Mouse (Mus musculus): Measurements from ENCODE around the gene Slc44a5.
A peak's percentile ranks its signal among the peaks of the same experiment; 100 is the strongest.
"Not testable (repeated sequence)": the region's sequence is repeated elsewhere in the genome, so short reads cannot be mapped to it uniquely, and the experiment has no call there.

Gene Slc44a5

DNA sequence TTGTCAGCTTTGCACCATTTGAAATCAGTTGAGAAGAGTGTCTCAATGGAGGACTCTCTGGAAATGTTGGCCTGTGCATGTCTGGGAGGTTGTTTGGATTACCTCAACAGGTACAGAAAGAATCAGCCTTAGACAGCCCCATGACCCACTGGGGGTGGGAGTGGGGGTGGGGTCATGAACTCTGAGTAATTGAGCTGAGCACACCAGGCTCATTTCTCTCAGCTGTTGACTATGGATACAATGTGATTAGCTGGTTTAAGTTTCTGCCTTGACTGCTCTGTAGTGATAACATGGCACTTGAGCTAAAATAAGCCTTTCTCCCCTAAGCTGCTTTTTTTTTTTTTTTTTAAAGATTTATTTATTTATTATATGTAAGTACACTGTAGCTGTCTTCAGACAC lies 242.5 kb downstream of the Slc44a5 start:
- no peak for DNase-seq (ENCODE audit: low read depth)

GRCm38 (mm10) chr3:154222141-154222591 lies 248.9 kb downstream of the Slc44a5 start:
- no peak for DNase-seq (ENCODE audit: low read depth)

DNA sequence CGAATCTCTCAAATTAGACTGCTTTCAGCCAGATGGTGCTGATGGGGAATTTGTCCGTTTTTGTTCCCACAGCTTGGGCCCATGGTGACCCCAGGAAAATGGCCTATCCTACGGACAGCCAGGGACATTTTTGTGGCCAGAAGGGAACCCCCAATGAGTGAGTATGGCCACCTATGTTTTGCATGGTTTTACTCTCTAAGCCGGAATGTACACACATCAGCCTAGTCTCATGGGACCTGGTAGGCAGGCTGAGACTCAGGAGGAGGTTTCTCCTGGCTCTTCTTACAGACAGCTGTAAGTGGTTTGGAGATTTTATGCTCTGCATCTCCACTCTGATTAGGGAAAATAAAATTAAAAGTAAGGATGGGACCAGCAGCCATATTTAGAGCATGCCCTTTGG lies 249.5 kb downstream of the Slc44a5 start:
- DNase-seq (ENCODE audit: low read depth), result no peak

GRCm38 (mm10) chr3:154226100-154226752 lies 253.0 kb downstream of the Slc44a5 start:
- peak; percentile 21 for DNase-seq (ENCODE audit: low read depth)

DNA sequence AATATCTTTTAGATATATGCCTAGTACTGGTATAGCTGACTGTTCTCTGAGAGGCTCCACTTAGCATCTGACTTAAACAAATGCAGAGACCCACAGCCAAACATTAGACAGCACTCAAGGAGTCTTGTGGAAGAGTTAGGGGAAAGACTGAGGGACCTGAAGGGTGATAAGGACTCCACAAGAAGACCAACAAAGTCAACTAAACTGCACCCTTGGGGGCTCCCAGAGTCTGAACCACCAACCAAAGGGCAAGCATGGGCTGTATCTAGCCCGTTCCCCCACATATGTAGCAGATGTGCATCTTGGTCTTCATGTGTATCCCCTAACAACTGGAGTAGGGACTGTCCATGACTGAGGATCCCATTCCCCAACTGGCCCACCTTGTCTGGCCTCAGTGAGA lies 271.7 kb downstream of the Slc44a5 start:
- DNase-seq (ENCODE audit: low read depth), result no peak

GRCm38 (mm10) chr3:154251486-154251885 lies 278.2 kb downstream of the Slc44a5 start:
- DNase-seq (ENCODE audit: low read depth), result no peak

DNA sequence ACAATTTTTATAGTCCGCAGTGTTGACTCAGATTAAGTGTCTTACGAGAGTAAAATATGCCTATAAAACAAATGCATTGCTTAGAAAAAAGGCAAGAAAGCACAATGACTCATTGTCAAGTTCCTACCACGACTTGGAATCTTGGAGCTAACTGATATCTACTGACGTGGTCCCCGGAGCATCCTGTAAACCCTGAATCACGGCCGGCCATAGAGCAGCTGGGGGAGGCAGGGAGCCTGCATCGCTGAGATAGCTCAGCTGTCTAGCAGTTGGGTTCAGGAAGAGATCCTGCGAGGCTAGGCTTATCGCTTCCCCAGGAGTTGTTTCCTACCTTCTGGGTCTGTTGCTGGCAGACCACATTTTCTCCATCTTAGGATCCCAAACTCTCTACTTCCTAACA lies 279.0 kb downstream of the Slc44a5 start:
- no peak for DNase-seq (ENCODE audit: low read depth)

GRCm38 (mm10) chr3:154254187-154254586 lies 281.0 kb downstream of the Slc44a5 start:
- not testable (repeated sequence) for DNase-seq (ENCODE audit: low read depth)

- no peak for DNase-seq (ENCODE audit: low read depth)
These were observed 284.1 kb downstream of the Slc44a5 start for GRCm38 (mm10) chr3:154257312-154257711.

- DNase-seq (ENCODE audit: low read depth), result no peak
These were observed 295.1 kb downstream of the Slc44a5 start for GRCm38 (mm10) chr3:154268313-154268712.

- DNase-seq (ENCODE audit: low read depth), result no peak
These were observed 296.6 kb downstream of the Slc44a5 start for GRCm38 (mm10) chr3:154269757-154270366.

DNA sequence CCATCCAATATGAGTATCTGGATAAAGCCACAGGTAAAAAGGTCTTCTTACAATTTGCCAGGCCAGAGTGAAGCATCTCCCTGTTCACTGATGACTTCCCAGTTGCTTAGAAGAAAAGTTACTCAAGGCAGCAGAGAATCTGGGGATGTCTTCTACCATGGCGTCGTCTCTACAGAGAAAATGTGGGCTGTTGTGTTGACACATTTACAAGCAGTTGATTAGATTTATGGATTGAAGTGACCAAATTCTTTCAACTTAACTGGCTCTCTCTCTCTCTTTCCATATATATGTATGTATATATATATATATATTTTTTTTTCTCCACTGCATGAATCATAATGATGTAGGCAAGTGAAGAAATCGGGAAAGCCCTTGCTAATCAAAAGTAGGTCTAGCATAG lies 301.4 kb downstream of the Slc44a5 start:
- DNase-seq (ENCODE audit: low read depth), result no peak

DNA sequence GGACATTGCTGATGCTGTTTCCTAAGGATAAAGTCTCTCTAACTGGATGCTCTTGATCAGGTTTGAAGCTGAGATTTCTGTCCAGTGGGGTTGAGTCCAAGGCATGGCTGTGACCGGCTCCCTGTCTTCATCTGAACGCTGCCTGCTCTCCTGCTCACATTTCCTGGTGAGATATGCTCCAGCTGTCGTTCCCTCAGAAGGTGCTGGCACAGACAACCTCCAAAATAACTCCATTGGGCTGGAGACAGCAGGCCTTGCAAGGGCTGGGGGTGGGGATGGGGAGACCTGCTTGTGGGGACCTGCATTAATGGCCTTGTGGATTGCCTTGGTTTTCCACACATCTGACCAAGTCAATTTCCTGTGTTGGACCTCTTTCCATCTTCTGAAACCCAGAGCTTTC lies 311.0 kb downstream of the Slc44a5 start:
- no peak for DNase-seq (ENCODE audit: low read depth)

DNA sequence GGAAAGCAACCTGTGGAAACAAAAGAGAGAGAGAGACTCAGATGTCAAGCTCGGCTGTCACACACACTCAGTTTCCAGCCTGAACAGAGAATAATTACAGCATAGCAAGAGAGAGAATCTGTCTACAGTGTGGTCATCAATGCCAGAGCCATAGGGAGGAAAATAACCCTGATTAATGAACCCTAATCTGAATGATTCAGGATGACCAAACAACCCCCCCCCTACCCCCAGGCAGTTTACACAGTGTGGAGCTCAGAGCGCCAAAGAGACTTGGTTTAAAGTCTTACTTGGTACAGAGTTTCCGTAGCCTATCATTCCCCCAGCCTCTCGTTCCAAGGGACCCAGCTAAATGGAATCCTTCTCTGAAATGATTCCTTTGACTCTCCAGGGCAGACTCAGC lies 312.1 kb downstream of the Slc44a5 start:
- DNase-seq (ENCODE audit: low read depth), result no peak

DNA sequence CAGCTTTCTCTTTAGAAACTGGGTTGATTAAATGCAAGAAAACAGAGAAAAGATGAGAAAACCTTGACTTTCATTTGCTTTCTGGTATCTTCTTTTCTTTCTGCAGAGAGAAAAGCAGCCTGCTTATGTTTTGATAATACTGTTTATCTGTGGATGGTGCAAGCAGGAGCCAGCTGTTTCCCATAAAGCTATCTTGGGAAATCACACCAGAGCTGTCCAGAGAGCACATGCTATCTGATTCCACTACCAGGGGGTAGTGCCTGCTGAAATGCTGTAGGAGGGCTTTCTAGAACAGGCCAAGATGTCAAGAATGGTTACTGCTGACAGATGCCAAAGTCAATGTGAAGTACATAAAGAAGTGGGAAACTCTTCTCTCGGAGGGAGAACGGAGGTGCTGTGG lies 314.0 kb downstream of the Slc44a5 start:
- no peak for DNase-seq (ENCODE audit: low read depth)

- DNase-seq (ENCODE audit: low read depth), result no peak
These were observed 315.3 kb downstream of the Slc44a5 start for GRCm38 (mm10) chr3:154288429-154289069.

- DNase-seq (ENCODE audit: low read depth), result no peak
These were observed 317.1 kb downstream of the Slc44a5 start for GRCm38 (mm10) chr3:154290351-154290750.

DNA sequence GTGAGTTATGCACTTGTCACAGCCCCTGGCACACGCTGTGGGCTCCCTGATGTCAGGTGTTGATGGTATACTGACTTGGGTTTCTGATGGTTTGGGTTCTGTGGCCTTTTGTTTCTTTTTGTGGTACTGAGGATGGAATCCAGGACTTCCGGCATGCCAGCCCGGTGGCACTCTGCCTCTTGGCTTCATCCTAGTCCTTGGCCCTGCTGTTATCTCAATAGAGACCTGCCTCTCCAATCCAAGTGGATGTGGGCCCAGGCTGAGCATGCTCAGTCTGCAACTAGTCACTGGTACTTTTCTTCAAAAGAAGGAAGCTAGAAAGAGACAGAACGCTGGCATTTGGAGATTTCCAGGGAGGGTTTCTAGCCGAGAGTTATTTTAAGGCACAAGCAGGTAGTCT lies 318.9 kb downstream of the Slc44a5 start:
- DNase-seq (ENCODE audit: low read depth), result peak; percentile 36

DNA sequence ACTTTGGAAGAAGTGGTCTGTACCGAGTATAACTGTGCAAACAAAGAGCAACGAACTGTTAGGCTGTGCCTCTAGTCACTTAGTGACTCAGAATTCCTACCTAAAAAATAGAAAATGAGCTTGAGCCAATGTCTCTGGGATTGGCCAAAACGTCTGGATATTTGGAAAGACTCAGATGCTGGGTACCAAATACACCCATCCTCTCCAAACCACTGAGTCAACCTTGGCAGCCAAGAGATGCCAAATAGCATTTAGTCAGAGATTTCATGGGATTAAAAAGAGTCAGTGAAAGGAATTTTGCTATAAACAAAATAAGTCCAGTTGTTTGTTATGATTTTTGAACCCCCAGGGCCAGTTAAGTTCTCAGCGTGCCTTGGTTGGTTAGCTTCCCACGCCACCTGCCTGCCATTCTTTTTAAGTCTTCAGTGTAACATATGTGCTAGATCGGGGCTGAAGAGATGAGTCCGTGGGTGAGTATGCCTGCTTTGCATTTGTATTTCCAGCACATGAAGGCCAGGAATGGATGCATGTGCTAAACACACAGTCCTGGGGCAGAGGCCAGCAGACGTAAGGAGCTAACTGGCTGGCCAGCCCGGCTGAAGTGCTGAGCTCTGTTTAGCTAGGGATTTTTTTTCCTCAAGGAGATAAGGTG lies 320.7 kb downstream of the Slc44a5 start:
- DNase-seq (ENCODE audit: low read depth), result peak; percentile 57

DNA sequence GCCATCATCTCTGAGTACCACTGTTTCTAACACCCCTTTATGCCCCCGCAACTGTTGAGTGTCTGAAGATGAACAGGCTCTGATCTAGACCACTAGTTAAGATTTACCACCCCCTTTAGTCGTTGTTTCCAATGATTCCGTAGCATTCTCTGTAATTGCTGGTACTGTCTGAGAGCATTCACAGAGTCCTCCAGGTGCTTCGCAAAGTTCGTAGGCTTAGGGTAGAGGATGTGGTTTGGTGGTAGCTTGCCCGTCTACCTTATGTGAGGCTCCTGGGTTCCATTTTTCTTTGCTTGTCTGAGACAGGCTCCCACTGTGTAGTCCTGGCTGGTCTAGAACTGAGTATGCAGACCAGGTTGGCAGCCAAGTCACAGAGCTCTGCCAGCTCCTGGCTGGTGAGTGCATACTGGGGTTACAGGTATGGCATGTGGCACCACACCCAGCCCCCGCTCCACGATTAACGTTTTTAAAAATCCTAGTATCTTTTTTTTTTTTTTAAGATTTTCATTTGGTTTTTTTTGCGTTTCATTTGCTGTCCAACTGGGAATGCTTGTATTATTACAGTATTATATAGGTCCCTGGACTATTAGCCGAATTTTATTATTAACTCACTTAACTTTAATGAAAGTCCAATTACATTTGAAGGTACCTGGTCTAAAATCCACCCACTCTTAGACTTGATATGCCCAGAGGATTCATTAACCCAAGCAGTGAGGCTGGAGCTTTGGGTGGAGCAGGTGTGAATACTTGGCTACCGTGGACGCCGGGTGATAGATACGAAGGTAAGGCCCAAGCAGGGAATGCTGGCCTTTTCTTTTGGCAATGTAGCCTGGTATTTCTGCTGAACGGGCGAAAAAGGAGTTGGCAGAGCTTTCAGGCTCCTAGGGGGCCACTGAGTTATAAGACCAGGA lies 321.9 kb downstream of the Slc44a5 start:
- no peak for DNase-seq (ENCODE audit: low read depth)

GRCm38 (mm10) chr3:154297499-154297898 lies 324.3 kb downstream of the Slc44a5 start:
- peak; percentile 29 for DNase-seq (ENCODE audit: low read depth)

DNA sequence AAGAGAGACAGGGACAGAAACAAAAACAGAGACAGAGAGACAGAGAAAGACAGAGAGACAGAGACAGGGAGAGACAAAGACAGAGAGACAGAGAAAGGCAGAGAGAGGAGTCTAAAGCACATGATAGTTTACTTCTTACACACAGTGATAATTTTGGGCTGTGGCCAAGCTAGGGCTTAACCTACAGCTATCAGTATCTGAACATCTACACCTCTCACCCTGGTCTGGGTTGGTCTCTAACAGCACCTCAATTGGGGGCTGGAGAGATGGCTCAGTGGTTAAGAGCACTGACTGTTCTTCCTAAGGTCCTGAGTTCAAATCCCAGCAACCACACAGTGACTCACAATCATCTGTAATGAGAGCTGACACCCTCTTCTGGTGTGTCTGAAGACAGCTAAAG lies 325.3 kb downstream of the Slc44a5 start:
- DNase-seq (ENCODE audit: low read depth), result no peak

All from fibroblast of lung, adult 2 months (primary cell).